Mouse (Mus musculus) liver, embryonic 14.5 days (tissue): ENCODE results near the gene Rps27l.

Source experiments
- CTCF ChIP-seq: IDR thresholded peaks from 2 replicates; pipeline ENCODE4 v1.5.1; 2016; ENCODE audit warnings: antibody characterized with exemption, low read depth, control low read depth
- EP300 ChIP-seq: IDR thresholded peaks from 2 replicates; pipeline ENCODE4 v1.6.1; 2016; ENCODE audit warnings: antibody characterized with exemption, low read depth

- TF ChIP-seq CTCF = peak; percentile 58
- TF ChIP-seq EP300 = no peak
Measured at GRCm38 (mm10) chr9:66922076-66922475, 23.8 kb upstream of the Rps27l start.
